Comparison of ENCODE assay signal across 8 mouse cellular contexts in the genomic region with DNA sequence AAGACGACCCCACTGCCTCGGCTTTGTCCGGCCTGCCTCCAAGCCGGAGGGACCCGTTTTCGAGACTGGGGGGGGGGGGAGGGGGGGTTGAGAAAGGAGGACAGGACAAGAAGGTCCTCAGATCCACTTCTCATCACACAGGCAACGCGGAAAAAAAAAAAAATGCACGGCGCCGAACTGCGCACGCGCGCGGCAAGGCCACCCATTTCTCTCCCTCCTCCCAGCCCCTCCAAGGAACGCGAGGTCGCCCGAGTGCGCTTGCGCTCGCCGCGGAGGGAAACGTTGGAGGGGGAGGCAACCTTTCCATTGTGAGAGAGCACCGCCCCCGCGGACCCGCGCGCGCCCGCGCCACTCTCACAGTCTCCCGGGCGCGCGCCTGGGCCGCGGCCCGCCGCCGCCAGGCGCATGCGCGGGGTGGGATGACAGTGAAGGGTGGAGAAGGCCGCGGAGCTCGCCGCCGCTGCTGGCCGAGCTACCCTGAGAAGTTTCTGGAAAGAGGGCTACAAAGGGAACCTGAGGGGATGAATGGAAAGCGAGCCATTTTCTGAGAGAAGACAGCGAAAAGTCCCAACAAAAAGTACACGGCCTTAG. TPM values are rescaled to one million over a fixed set of nuclear protein-coding genes. Genes with fewer than 3 reads are reported as not detected.
DNase-seq lines count a peak whose midpoint lies in the region; ATAC-seq and TF ChIP-seq lines count a peak whose summit lies in the region.

No protein-coding gene starts in this region.

- H3K4me1 ChIP-seq in heart, embryonic 12.5 days (replicated peaks), result 0 out of 2 replicates have a peak, but pooled peaks cover 7% of the 10 kb centered on the region
- H3K4me1 ChIP-seq in kidney, postnatal 0 days (replicated peaks; ENCODE audit: insufficient read depth, low read length), result no peaks in the 10 kb centered on the region; the same call in 1 of the 2 replicates
- H3K4me1 ChIP-seq in liver, embryonic 11.5 days (replicated peaks; ENCODE audit: control insufficient read depth, insufficient read depth, low read length), result peaks cover 8% of the 10 kb centered on the region; the same call in 1 of the 2 replicates
- H3K4me1 ChIP-seq in stomach, embryonic 14.5 days (ENCODE audit: control insufficient read depth, insufficient read depth, low read length), result no peaks in the 10 kb centered on the region

- under 1% methylated on average over 55 of the region's 56 CpGs for WGBS in heart, embryonic 12.5 days
- WGBS in kidney, postnatal 0 days, result under 1% methylated on average over 41 of the region's 56 CpGs
- under 1% methylated on average over 49 of the region's 56 CpGs for WGBS in liver, embryonic 11.5 days
- WGBS in stomach, embryonic 14.5 days, result under 1% methylated on average over 49 of the region's 56 CpGs

- peak overlapping the region; percentile 100 for H3K27ac ChIP-seq in heart, embryonic 12.5 days (ENCODE audit: poor library complexity, severe bottlenecking)
- H3K27ac ChIP-seq in kidney, postnatal 0 days, result peak overlapping the region; percentile 100
- H3K27ac ChIP-seq in liver, embryonic 11.5 days (ENCODE audit: low read depth, low read length), result peak overlapping the region; percentile 99
- peak overlapping the region; percentile 100 for H3K27ac ChIP-seq in stomach, embryonic 14.5 days (ENCODE audit: low read length)

- no peaks in the 10 kb centered on the region for H3K27me3 ChIP-seq in heart, embryonic 12.5 days (replicated peaks)
- H3K27me3 ChIP-seq in kidney, postnatal 0 days (ENCODE audit: insufficient read depth, low read length), result no peaks in the 10 kb centered on the region
- H3K27me3 ChIP-seq in liver, embryonic 11.5 days (replicated peaks; ENCODE audit: control insufficient read depth, insufficient read depth, low read length), result no peaks in the 10 kb centered on the region
- no peaks in the 10 kb centered on the region for H3K27me3 ChIP-seq in stomach, embryonic 14.5 days (ENCODE audit: control insufficient read depth, insufficient read depth, low read length)

- peak; percentile 90 for ATAC-seq in erythroblast, adult 5-6 weeks (replicated peaks; ENCODE audit: low FRiP score, poor library complexity, severe bottlenecking)
- peak; percentile 89 for ATAC-seq in heart, embryonic 12.5 days (ENCODE audit: insufficient number of reproducible peaks, low FRiP score)
- peak; percentile 82 for ATAC-seq in kidney, postnatal 0 days (replicated peaks; ENCODE audit: low FRiP score, low read depth)
- peak; percentile 86 for ATAC-seq in liver, embryonic 11.5 days (replicated peaks; ENCODE audit: low FRiP score)
- peak; percentile 85 for ATAC-seq in stomach, embryonic 14.5 days (ENCODE audit: insufficient number of reproducible peaks, insufficient read depth, low FRiP score, low read depth)

- H3K9me3 ChIP-seq in heart, embryonic 12.5 days (replicated peaks), result no peaks in the 10 kb centered on the region
- no peaks in the 10 kb centered on the region for H3K9me3 ChIP-seq in kidney, postnatal 0 days (replicated peaks; ENCODE audit: low read length)
- no peaks in the 10 kb centered on the region for H3K9me3 ChIP-seq in liver, embryonic 11.5 days (ENCODE audit: control insufficient read depth, low read length)
- no peaks in the 10 kb centered on the region for H3K9me3 ChIP-seq in stomach, embryonic 14.5 days (ENCODE audit: control insufficient read depth, low read depth, low read length)

- H3K4me2 ChIP-seq in heart, embryonic 12.5 days, result peak overlapping the region; percentile 96
- H3K4me2 ChIP-seq in kidney, postnatal 0 days (ENCODE audit: low read length), result peak overlapping the region; percentile 85
- peak overlapping the region; percentile 87 for H3K4me2 ChIP-seq in liver, embryonic 11.5 days
- peak overlapping the region; percentile 99 for H3K4me2 ChIP-seq in stomach, embryonic 14.5 days (replicated peaks; ENCODE audit: low read depth, low read length)

- peak; percentile 98 for DNase-seq in B cell, adult 2 months
- peak; percentile 100 for DNase-seq in brain, adult 2 months (ENCODE audit: low read depth, low spot score)
- peak; percentile 98 for DNase-seq in kidney, postnatal 0 days (ENCODE audit: low spot score)
- peak; percentile 100 for DNase-seq in liver, embryonic 11.5 days (ENCODE audit: low spot score)
- peak; percentile 100 for DNase-seq in naive thymus-derived CD4-positive, alpha-beta T cell, adult 2 months (ENCODE audit: low read depth)

- TF ChIP-seq CTCF in kidney, postnatal 0 days (IDR thresholded peaks at IDR 0.05; ENCODE audit: low read depth), result no peak

- H3K36me3 ChIP-seq in heart, embryonic 12.5 days, result no peaks in the 10 kb centered on the region
- no peaks in the 10 kb centered on the region for H3K36me3 ChIP-seq in kidney, postnatal 0 days (ENCODE audit: insufficient read depth, low read length)
- no peaks in the 10 kb centered on the region for H3K36me3 ChIP-seq in liver, embryonic 11.5 days (ENCODE audit: control insufficient read depth, insufficient read depth, low read length)
- no peaks in the 10 kb centered on the region for H3K36me3 ChIP-seq in stomach, embryonic 14.5 days (ENCODE audit: control insufficient read depth, insufficient read depth, low read length)

- peak overlapping the region; percentile 68 for H3K4me3 ChIP-seq in heart, embryonic 12.5 days
- peak overlapping the region; percentile 78 for H3K4me3 ChIP-seq in kidney, postnatal 0 days (replicated peaks; ENCODE audit: low read depth, low read length)
- H3K4me3 ChIP-seq in liver, embryonic 11.5 days (ENCODE audit: low read depth, low read length), result peak overlapping the region; percentile 83
- peak overlapping the region; percentile 79 for H3K4me3 ChIP-seq in stomach, embryonic 14.5 days (ENCODE audit: low read depth, low read length)

- peak overlapping the region; percentile 95 for H3K9ac ChIP-seq in heart, embryonic 12.5 days
- H3K9ac ChIP-seq in kidney, postnatal 0 days (ENCODE audit: low read depth, low read length), result peak overlapping the region; percentile 98
- H3K9ac ChIP-seq in liver, embryonic 11.5 days (ENCODE audit: low read depth, low read length), result peak overlapping the region; percentile 98
- H3K9ac ChIP-seq in stomach, embryonic 14.5 days (replicated peaks; ENCODE audit: low read depth, low read length), result peak overlapping the region; percentile 97

RNA-seq across cellular contexts. Expression of a gene that starts 7.4 kb away (rescaled TPM):
- 38.0 and 60.7 TPM in 2 replicates for total RNA-seq in erythroblast, adult 5-6 weeks (2015; ENCODE audit: low replicate concordance)
- 35.6 and 63.0 TPM in 2 replicates for total RNA-seq in erythroblast, adult 5-6 weeks (2017; ENCODE audit: low replicate concordance)
- polyA plus RNA-seq in heart, embryonic 12.5 days (2016; fragmentation: Nextera tagmentation; extraction: Ambion mirVana), result 9.0 and 9.1 TPM in 2 replicates
- 6.2 and 6.6 TPM in 2 replicates for polyA plus RNA-seq in kidney, postnatal 0 days (2015; fragmentation: Nextera tagmentation; extraction: Ambion mirVana)
- 9.1 and 10.4 TPM in 2 replicates for polyA plus RNA-seq in liver, embryonic 11.5 days (2014; fragmentation: Nextera tagmentation; extraction: Ambion mirVana)
- 16.2 and 16.9 TPM in 2 replicates for polyA plus RNA-seq in stomach, embryonic 14.5 days (2014; fragmentation: Nextera tagmentation; extraction: Ambion mirVana)

Comparison
In these comparisons a context has a peak if more than half of its experiments do, and no peak if none do; other contexts are left out.
1. Peak in every context shown above with its lines: DNase-seq, ATAC-seq, H3K4me3 ChIP-seq and H3K27ac ChIP-seq.